Mouse (Mus musculus) embryo, embryonic 10 days (tissue): ENCODE results near the gene Casp8ap2.

Experiments
- DNase-seq: peaks from one replicate; pipeline ENCODE4 v3.0.0-alpha.2; 2015; ENCODE audit warnings: low spot score

The Casp8ap2 gene

DNA sequence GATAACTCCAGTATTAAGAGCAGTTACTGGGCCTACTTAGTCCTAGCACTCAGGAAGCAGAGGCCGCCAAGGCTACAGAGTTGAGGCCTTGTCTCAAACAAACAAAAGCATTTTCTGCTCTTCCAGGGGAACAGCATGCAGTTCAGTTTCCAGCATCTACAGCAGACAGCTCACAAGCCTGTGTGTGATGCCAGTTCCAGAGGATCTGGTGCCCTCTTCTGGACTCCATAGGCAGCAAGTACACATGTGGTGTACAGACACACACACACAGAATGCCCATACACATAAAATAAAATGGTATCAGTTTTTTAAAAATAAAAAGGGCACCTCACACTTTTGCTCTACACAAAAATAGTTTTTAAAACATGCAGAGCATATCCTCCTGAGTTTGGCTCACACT lies 53.0 kb downstream of the Casp8ap2 start:
- DNase-seq, result peak; percentile 13

DNA sequence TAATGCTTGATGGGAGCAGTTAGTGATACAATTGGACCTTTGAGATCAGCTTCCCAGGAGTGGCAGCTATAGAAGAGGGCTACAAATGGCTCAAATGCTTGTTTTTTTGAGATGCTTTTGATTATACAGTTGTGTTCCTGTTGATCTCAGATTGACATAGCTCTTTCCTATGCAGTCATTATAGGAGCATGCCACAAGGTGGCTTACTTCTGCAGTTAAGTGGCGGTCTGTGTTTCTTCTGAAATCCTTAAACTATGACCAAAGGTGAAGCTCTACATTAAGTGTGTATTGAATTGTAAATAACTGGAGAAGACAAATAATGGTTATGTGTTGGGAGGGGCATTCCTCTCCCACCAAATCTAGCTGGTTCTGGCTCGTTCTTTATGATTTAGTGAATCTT lies 54.6 kb downstream of the Casp8ap2 start:
- no peak for DNase-seq

- DNase-seq, result no peak
Observed at GRCm38 (mm10) chr4:32674025-32674424, 58.8 kb downstream of the Casp8ap2 start.

DNA sequence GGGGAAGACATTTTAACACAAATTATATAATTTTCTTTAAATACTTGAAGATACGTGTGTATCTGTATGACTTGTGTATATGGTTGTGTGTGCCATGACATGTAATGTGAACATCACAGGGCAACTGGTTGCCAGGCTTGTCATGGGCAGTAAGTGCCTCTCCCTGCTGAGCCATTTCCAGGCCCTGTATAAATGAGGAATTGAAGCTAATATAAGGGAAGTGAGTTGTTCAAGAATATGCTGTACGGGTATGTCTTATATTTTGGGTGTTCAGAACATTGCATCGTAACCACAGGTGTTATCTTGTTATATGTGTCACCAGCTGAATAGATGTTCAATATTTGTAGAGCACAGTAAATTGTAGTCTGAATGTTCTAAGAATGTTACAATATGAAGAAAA lies 62.2 kb downstream of the Casp8ap2 start:
- no peak for DNase-seq

GRCm38 (mm10) chr4:32680843-32681242 lies 65.6 kb downstream of the Casp8ap2 start:
- DNase-seq, result no peak

DNA sequence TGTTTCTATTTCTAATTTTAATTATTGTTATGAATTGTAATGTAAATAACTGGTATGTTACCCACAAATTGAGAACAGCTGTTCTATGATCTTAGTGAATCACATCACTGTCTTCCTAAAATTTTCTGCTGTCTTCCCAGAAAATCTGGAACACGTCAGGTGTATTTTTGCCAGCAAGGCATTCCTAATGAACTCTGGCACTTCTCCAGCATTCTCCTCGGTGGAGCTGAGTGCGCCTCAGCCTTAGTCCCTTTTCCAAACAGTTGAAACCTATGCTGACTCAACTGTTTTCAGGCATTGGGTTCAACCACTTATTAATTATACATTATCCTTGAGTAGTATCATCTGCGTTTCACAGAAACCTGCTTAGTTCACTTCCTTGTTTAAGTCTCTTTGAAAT lies 67.2 kb downstream of the Casp8ap2 start:
- DNase-seq, result no peak

GRCm38 (mm10) chr4:32683061-32683582 lies 67.9 kb downstream of the Casp8ap2 start:
- DNase-seq, result no peak
